Mouse (Mus musculus) intestine, embryonic 16.5 days (tissue): ENCODE data around the gene Spred1. TPM values are rescaled to one million over a fixed set of nuclear protein-coding genes. Genes with fewer than 3 reads are reported as not detected.

Experiments
- ATAC-seq: fragments of 200-750 bp; cut with Nextera tagmentation; 2 replicates; pipeline ENCODE4 v1.8.0; 2017; ENCODE audit warnings: moderate TSS enrichment, moderate library complexity
- H3K27ac ChIP-seq: fragments of 300-500 bp; sonication (generic); 2 replicates; pipeline ENCODE4 v1.5.1; 2014; ENCODE audit warnings: mild to moderate bottlenecking, low read length
- H3K27me3 ChIP-seq: fragments of 300-500 bp; sonication (generic); replicated peaks from 2 replicates; pipeline ENCODE4 v1.6.1; 2014; ENCODE audit warnings: low read length, control low read depth, mixed read lengths; ENCODE audit not compliant: control insufficient read depth, insufficient read depth
- H3K36me3 ChIP-seq: fragments of 300-500 bp; sonication (generic); 2 replicates; pipeline ENCODE4 v1.6.1; 2014; ENCODE audit warnings: low read length, control low read depth; ENCODE audit not compliant: control insufficient read depth, insufficient read depth
- H3K4me1 ChIP-seq: fragments of 300-500 bp; sonication (generic); 2 replicates; pipeline ENCODE4 v1.6.1; 2014; ENCODE audit warnings: low read length, control low read depth, mixed read lengths; ENCODE audit not compliant: control insufficient read depth, insufficient read depth
- H3K4me2 ChIP-seq: fragments of 300-500 bp; sonication (generic); 2 replicates; pipeline ENCODE4 v1.6.1; 2014; ENCODE audit warnings: low read depth, low read length, control low read depth
- H3K4me3 ChIP-seq: fragments of 300-500 bp; sonication (generic); 2 replicates; pipeline ENCODE4 v1.5.1; 2014; ENCODE audit warnings: mild to moderate bottlenecking, low read length
- H3K9ac ChIP-seq: fragments of 300-500 bp; sonication (generic); 2 replicates; pipeline ENCODE4 v1.6.1; 2014; ENCODE audit warnings: low read depth, low read length
- H3K9me3 ChIP-seq: fragments of 300-500 bp; sonication (generic); 2 replicates; pipeline ENCODE4 v1.6.1; 2016; ENCODE audit warnings: low read length, control low read depth; ENCODE audit not compliant: control insufficient read depth
- WGBS: fragments of 180-500 bp; shearing (Covaris S2); extraction: QIAGEN DNeasy Blood & Tissue Kit; methylation state at CpG from one replicate; pipeline ENCODE4 v1.1.7; 2014; 5-methylcytosine and 5-hydroxymethylcytosine counted together
- polyA plus RNA-seq: library from polyadenylated mRNA; unstranded; fragments of >200 nt; fragmentation: Nextera tagmentation; extraction: Ambion mirVana; gene quantifications from 2 replicates; pipeline ENCODE4 v1.2.1, GENCODE M21; 2015

Gene Spred1
- polyA plus RNA-seq, 1 experiment from 2014 or later = 4.6 TPM

DNA sequence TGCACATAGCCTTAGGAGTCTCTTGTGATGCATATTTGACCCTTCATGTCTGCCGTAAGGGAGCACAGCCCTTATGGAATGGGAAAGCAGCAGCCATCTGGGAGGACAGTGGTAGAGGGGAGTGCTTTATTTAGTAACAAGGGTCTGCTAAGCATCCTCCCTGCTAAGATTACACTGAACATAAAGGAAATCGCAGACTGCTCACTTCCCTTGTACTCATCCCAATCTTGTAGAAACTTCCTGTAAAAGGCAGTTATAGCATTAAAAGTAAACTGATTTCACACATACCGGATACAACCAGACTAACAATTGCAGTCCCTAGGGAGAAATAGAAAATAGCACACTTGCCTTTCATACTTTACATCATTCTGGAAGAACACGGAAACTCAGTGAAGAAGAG, 7.4 kb upstream of the Spred1 start:
- no peak overlapping the region for H3K4me2 ChIP-seq
- 44% methylated on average over 4 of the region's 4 CpGs for WGBS
- H3K4me3 ChIP-seq = no peak overlapping the region
- 0 out of 2 replicates have a peak overlapping the region, but pooled peaks have one; percentile 18 for H3K27ac ChIP-seq
- 0 out of 2 replicates have a peak, but pooled peaks cover 5% of the 10 kb centered on the region for H3K4me1 ChIP-seq
- H3K9ac ChIP-seq = no peak overlapping the region
- H3K27me3 ChIP-seq = no peaks in the 10 kb centered on the region
- H3K36me3 ChIP-seq = no peaks in the 10 kb centered on the region
- ATAC-seq = peak; percentile 71
- H3K9me3 ChIP-seq = no peaks in the 10 kb centered on the region

DNA sequence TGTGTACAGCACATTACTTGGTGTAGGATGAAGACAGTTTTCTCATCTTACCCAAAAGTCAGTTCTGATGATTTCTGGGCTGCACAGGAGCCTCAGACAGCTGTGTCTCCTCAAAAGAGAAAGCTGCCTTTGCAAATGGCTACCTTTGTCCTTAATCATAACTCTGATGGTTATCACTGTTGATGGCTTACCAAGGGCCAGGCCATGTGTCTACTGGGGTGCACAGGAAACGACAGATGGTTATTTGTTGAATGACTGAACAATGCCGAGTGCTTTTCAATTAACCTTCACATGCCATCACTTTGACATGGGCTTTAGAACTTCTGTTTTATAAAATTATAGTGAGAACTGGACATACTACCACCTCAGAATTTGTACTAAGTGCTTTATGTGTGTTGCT, 2.7 kb upstream of the Spred1 start:
- Histone ChIP-seq H3K9me3 (no peaks in the 10 kb centered on the region), H3K36me3 (no peaks in the 10 kb centered on the region), H3K4me2 (no peak overlapping the region), H3K27me3 (no peaks in the 10 kb centered on the region), H3K4me1 (0 out of 2 replicates have a peak, but pooled peaks cover 5% of the 10 kb centered on the region), H3K4me3 (no peak overlapping the region), H3K9ac (no peak overlapping the region), H3K27ac (no peak overlapping the region)
- WGBS = 71% methylated on average over 2 of the region's 2 CpGs
- no peak for ATAC-seq

DNA sequence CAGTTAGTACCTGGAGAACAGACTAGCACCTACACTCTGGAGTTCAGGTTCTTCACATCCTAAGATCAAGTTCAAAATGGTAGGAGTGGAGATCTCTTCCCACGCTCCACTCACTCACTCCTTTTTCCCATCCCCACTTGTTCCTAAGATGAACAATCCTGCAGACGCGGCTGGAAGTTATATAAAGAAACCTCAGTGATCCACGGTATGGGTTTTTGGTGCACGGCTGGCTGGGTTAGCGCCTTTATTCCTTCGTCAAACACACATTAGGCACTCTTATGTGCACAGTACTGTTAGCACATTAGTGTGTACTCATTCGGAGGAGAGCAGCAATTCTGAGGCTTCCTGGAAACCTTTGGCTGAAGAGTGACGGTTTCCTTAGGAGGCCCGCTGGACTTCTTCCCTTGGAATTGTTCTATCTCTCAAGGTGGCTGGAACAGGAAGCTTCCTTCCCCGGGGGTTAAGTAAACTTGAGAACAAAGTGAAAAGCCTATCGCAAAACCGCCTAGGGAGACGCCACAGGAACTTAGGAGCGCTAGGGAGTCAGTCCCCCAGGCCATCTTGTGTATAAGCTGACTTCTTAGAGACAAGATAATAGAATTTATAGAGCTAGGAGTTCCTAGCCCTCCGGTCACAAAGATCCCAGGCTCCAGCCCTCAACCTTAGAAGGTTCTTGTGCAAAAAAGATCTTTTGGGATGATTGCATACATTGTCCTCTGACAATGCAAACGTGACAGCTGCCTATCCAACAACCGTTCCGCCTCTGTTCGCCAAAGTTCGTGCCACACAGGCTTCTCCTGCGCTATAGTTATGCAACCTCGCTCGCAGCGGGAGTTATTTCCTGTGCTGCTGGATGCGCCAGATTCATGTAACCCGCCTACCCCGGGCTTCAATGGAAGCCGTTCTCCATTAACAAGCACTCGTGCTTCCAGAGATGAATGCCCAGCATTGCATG, 1.6 kb upstream of the Spred1 start:
- ATAC-seq = peak; percentile 70
- no peaks in the 10 kb centered on the region for H3K36me3 ChIP-seq
- peak overlapping the region; percentile 95 for H3K9ac ChIP-seq
- peaks cover 3% of the 10 kb centered on the region; the same call in 1 of the 2 replicates for H3K4me1 ChIP-seq
- peak overlapping the region; percentile 74 for H3K4me2 ChIP-seq
- no peaks in the 10 kb centered on the region for H3K27me3 ChIP-seq
- H3K4me3 ChIP-seq = peak overlapping the region; percentile 91
- 10% methylated on average over 30 of the region's 30 CpGs for WGBS
- no peaks in the 10 kb centered on the region for H3K9me3 ChIP-seq
- peak overlapping the region; percentile 99 for H3K27ac ChIP-seq

DNA sequence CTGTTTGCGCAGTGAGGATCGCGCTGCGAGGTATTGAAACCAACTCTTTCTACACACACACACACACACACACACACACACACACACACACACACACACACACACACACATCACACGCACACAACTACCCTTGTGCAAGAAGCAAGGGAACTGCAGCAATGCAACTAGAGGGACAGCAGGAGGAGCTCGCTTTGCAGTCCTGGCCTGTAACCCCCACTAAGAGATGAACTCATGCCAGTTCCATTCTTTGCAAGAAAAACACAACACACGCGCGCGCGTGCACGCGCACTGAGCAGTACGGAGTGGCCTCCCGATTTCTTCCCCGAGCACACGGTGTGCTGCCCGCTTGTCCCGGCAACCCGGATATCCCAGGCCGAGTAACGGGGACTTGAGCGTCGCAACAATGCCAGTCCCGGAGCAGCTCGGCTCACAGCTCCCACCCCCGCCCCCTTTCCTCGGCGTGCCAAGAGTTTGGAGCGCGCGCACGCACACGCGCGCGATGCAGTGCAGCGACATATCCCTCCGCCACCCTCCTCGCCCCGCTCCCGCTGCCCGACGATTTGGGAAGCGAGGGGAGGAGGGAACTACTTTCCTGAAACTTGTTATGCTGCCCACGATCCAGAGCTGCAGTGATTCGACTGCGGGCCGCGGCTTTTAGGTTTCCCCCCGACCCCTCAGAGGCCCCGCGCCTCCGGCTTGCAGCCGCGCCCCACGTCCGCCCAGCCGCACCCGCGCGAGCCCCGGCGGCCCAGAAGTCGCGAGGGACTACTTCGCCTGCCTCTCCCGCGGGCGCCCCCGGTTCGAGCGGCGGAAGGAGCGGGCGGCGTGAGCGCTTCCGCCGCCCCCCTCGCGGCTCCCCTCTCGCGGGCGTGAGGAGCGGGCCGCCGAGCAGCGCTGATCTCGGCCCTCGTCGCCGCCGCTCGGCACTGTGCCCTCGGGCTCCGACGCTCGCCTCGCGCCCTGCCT, 645 bp upstream of the Spred1 start:
- peak; percentile 84 for ATAC-seq
- no peaks in the 10 kb centered on the region for H3K27me3 ChIP-seq
- peak overlapping the region; percentile 99 for H3K27ac ChIP-seq
- H3K4me3 ChIP-seq = peak overlapping the region; percentile 91
- peaks cover 3% of the 10 kb centered on the region; the same call in 1 of the 2 replicates for H3K4me1 ChIP-seq
- H3K36me3 ChIP-seq = no peaks in the 10 kb centered on the region
- peak overlapping the region; percentile 74 for H3K4me2 ChIP-seq
- H3K9ac ChIP-seq = peak overlapping the region; percentile 95
- whole genome bisulfite sequencing = under 1% methylated on average over 94 of the region's 101 CpGs
- H3K9me3 ChIP-seq = no peaks in the 10 kb centered on the region

DNA sequence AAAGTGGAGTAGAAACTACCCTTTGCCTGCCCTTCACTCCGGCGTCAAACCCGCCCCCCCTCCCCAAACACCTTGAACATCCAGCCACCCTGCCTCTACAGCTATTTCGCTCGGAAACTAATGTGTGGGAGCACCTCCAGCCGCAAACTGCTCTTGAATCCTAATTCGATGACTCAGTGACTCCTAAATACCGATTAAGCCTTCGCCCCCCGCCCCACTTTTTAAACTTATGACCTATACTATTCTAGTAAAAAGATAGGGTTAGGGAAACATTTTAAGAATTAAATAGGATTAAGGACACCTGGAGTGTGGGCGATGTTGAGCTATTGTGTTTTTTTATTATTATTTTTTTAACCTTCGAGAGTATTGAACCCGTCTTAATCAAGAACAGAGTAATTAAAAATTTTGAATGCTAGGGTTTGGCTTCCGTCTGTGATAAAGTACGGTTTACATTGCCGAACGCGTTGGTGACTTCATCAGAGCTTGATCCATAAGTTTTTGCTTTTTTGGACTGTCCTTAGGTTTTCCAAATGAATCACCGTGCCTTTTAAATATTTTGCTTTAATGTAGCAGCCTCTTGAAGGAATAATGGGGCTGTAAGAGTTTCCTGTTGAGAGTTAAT, 921 bp downstream of the Spred1 start:
- ATAC-seq = no peak
- under 1% methylated on average over 19 of the region's 19 CpGs for WGBS

DNA sequence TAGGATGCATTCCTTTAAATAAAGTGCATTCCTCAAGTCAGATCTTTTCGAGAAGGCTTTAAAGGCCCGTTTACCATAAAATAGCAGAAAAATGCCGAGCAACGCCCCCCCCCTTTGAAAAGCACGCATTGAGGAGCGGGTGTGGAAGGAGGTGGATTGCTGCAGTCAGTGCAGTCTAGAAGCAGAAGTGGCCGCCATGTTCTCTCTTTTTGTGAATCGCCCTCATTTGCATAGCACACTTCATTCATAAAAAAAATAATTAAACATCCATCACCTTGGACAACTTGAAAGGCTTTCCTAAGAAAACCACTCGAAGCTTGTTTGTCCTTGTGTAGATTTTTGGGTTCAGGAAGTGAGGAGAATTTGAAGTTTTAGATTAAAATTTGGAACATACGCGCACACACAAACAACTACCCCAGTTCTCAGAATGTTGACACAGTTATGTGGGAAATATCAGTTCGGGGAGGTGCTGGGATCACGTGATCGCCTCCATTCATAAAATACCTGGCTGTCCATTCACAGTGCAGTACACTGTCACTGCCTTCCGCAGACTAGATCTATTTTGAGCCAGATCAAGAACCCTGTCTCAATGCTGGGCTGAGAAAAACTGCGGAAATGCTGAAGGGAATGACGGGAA, 1.6 kb downstream of the Spred1 start:
- H3K36me3 ChIP-seq = no peaks in the 10 kb centered on the region
- H3K4me2 ChIP-seq = peak overlapping the region; percentile 74
- peaks cover 4% of the 10 kb centered on the region; the same call in 1 of the 2 replicates for H3K4me1 ChIP-seq
- peak overlapping the region; percentile 37; the same call in 1 of the 2 replicates for H3K27ac ChIP-seq
- H3K27me3 ChIP-seq = no peaks in the 10 kb centered on the region
- H3K4me3 ChIP-seq = peak overlapping the region; percentile 91
- peak; percentile 39 for ATAC-seq
- H3K9me3 ChIP-seq = no peaks in the 10 kb centered on the region
- WGBS = 2% methylated on average over 17 of the region's 17 CpGs
- peak overlapping the region; percentile 95; the same call in 1 of the 2 replicates for H3K9ac ChIP-seq

More for the DNA sequence above, 921 bp downstream of the Spred1 start:
- Histone ChIP-seq H3K4me3 (peak overlapping the region; percentile 91), H3K4me1 (peaks cover 3% of the 10 kb centered on the region; the same call in 1 of the 2 replicates), H3K36me3 (no peaks in the 10 kb centered on the region), H3K9ac (peak overlapping the region; percentile 95), H3K27me3 (no peaks in the 10 kb centered on the region), H3K4me2 (peak overlapping the region; percentile 74), H3K27ac (peak overlapping the region; percentile 99), H3K9me3 (no peaks in the 10 kb centered on the region)

DNA sequence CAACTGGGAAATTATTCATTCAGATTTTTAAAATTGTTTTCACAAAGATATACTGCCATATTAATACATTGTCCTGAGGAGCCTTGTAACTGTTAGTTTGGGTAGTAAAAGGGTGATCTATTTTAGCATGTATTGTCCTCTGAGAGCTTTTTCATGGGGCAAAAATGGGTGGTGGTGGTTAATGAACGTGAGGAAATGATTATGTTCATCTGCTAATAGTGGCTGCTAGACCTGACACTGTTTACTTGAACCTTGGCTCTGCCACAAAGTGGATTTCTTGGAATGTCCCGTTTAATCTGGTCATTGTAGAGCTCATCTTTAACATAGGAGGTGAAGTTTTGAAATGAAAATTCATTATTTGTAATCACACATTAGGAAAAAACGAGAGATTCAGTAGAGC, 2.5 kb downstream of the Spred1 start:
- WGBS = 26% methylated on average over 3 of the region's 3 CpGs

DNA sequence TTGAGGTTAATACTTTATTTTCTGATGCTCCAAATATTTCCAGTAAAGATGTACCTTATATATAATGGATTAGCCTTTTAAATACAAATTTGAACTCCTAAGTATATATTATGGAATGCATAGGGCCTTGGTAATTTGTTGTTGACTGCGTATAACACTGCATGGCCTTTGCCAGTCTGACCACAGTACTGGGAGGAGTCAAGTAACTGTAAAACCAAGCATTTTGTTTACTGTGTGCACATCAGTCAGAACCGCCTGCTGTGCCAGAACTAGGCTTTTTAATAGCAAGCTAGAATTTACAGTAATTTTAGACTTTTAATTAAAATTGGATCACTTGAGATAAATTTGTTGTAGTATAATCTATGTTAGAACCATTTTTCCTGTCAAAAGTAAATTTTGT, 3.7 kb downstream of the Spred1 start:
- Histone ChIP-seq H3K4me3 (no peak overlapping the region), H3K4me2 (no peak overlapping the region), H3K27me3 (no peaks in the 10 kb centered on the region), H3K36me3 (no peaks in the 10 kb centered on the region), H3K27ac (no peak overlapping the region), H3K4me1 (peaks cover 12% of the 10 kb centered on the region; the same call in 1 of the 2 replicates), H3K9me3 (no peaks in the 10 kb centered on the region), H3K9ac (no peak overlapping the region)
- no peak for ATAC-seq
- 72% methylated on average over 2 of the region's 2 CpGs for WGBS

More for the DNA sequence above, 2.5 kb downstream of the Spred1 start:
- Histone ChIP-seq H3K36me3 (no peaks in the 10 kb centered on the region), H3K4me2 (peak overlapping the region; percentile 46), H3K4me3 (peak overlapping the region; percentile 28; the same call in 1 of the 2 replicates), H3K9me3 (no peaks in the 10 kb centered on the region), H3K9ac (no peak overlapping the region), H3K27ac (no peak overlapping the region), H3K27me3 (no peaks in the 10 kb centered on the region), H3K4me1 (peaks cover 12% of the 10 kb centered on the region; the same call in 1 of the 2 replicates)
- ATAC-seq = no peak
